Mouse (Mus musculus): Measurements from ENCODE around the gene Gm13285.

- TF ChIP-seq POLR2A (IDR thresholded peaks at IDR 0.05; ENCODE audit: low read depth, low read length) (no peak), CTCF (IDR thresholded peaks at IDR 0.05; ENCODE audit: borderline replicate concordance, insufficient read depth, low read length) (no peak)
Observed at GRCm38 (mm10) chr4:88815928-88816327, 16.5 kb downstream of the Gm13285 start, which contains the start of gene Ifna7.

Measured in embryonic fibroblast, embryonic 13.5 days (primary cell).